Mouse (Mus musculus) bone marrow, adult 2 months (tissue): ENCODE results near the gene Cmtm6. TPM values are rescaled to one million over a fixed set of nuclear protein-coding genes. Genes with fewer than 3 reads are reported as not detected.
"Not testable (repeated sequence)": the region's sequence is repeated elsewhere in the genome, so short reads cannot be mapped to it uniquely, and the experiment has no call there.

Experiments used
- H3K27ac ChIP-seq: fragments of 200-500 bp; 2 replicates; pipeline ENCODE4 v1.5.1; 2012; ENCODE audit warnings: low read depth, mild to moderate bottlenecking, control low read depth, inconsistent platforms, low read length; ENCODE audit not compliant: control insufficient read depth, poor library complexity, insufficient read depth
- H3K4me1 ChIP-seq: fragments of 200-500 bp; 2 replicates; pipeline ENCODE4 v1.6.1; 2011; ENCODE audit warnings: low read length; ENCODE audit not compliant: control insufficient read depth, insufficient read depth
- H3K4me3 ChIP-seq: fragments of 200-500 bp; replicated peaks from 2 replicates; pipeline ENCODE3; 2011; ENCODE audit warnings: mild to moderate bottlenecking, low read depth, low read length, control low read depth; ENCODE audit not compliant: control insufficient read depth
- CTCF ChIP-seq: fragments of 200-500 bp; IDR thresholded peaks from 2 replicates; pipeline ENCODE4 v1.5.1; 2011; ENCODE audit warnings: low read length, control low read depth; ENCODE audit not compliant: control insufficient read depth, insufficient read depth
- POLR2A ChIP-seq: fragments of 200-500 bp; IDR thresholded peaks from 2 replicates; pipeline ENCODE4 v1.6.1; 2011; ENCODE audit warnings: low read depth, mild to moderate bottlenecking, control low read depth, low read length, borderline replicate concordance; ENCODE audit not compliant: control insufficient read depth
- WGBS: fragments of 180-500 bp; shearing (Covaris S2); methylation state at CpG from one replicate; pipeline ENCODE4 v1.1.7; 2018; 5-methylcytosine and 5-hydroxymethylcytosine counted together
- polyA plus RNA-seq: library from polyadenylated mRNA; stranded (reverse); fragments of >200 nt; gene quantifications from 2 replicates; pipeline ENCODE4 v1.2.4, GENCODE M21; 2011; ENCODE audit warnings: low replicate concordance; ENCODE audit not compliant: missing spikeins, insufficient read depth, insufficient read length

Gene Cmtm6
- 12.4 and 21.3 TPM in 2 replicates for polyA plus RNA-seq

- Histone ChIP-seq H3K4me3 (peak within 1 kb of the TSS; percentile 100), H3K4me1 (peaks cover 2% of the 10 kb centered on the region; the same call in 1 of the 2 replicates), H3K27ac (peak within 1 kb of the TSS; percentile 100)
- TF ChIP-seq CTCF (peak; percentile 62; the same call in 1 of the 2 replicates), POLR2A (peak; percentile 94; the same call in 1 of the 2 replicates)
- under 1% methylated on average over 53 of the region's 53 CpGs for WGBS
Observed at GRCm38 (mm10) chr9:114731011-114731755, at the start of gene Cmtm6. Gene Cmtm6, plus strand, starts transcription at chr9:114731116.

GRCm38 (mm10) chr9:114682193-114682592 lies 48.7 kb upstream of the Cmtm6 start:
- WGBS = 42% methylated on average over 4 of the region's 4 CpGs

GRCm38 (mm10) chr9:114686245-114686644 lies 44.7 kb upstream of the Cmtm6 start:
- TF ChIP-seq POLR2A (no peak), CTCF (no peak)
- 40% methylated on average over 7 of the region's 7 CpGs for WGBS
- H3K27ac ChIP-seq = no peak overlapping the region
- H3K4me1 ChIP-seq = peaks cover 4% of the 10 kb centered on the region; the same call in 1 of the 2 replicates
- no peak overlapping the region for H3K4me3 ChIP-seq

More at GRCm38 (mm10) chr9:114682193-114682592, 48.7 kb upstream of the Cmtm6 start:
- Histone ChIP-seq H3K4me3 (no peak overlapping the region), H3K27ac (no peak overlapping the region), H3K4me1 (no peaks in the 10 kb centered on the region; the same call in 1 of the 2 replicates)
- no peak for TF ChIP-seq CTCF

- TF ChIP-seq CTCF = no peak
- TF ChIP-seq POLR2A = no peak
- peaks cover 4% of the 10 kb centered on the region; the same call in 1 of the 2 replicates for H3K4me1 ChIP-seq
- WGBS = 84% methylated on average over 13 of the region's 13 CpGs
Observed at GRCm38 (mm10) chr9:114687639-114688038, 43.3 kb upstream of the Cmtm6 start.

GRCm38 (mm10) chr9:114688252-114688952 lies 42.5 kb upstream of the Cmtm6 start, which contains the start of gene Dync1li1:
Gene Dync1li1, plus strand, starts transcription at chr9:114688790.
- Histone ChIP-seq H3K27ac (peak within 1 kb of the TSS; percentile 92), H3K4me3 (peak within 1 kb of the TSS; percentile 94), H3K4me1 (peaks cover 4% of the 10 kb centered on the region; the same call in 1 of the 2 replicates)
- TF ChIP-seq CTCF = no peak
- peak; percentile 71; the same call in 1 of the 2 replicates for TF ChIP-seq POLR2A
- 1% methylated on average over 57 of the region's 57 CpGs for WGBS

More at GRCm38 (mm10) chr9:114687639-114688038, 43.3 kb upstream of the Cmtm6 start:
- H3K27ac ChIP-seq = no peak overlapping the region
- H3K4me3 ChIP-seq = no peak overlapping the region

GRCm38 (mm10) chr9:114688953-114689407 lies 41.9 kb upstream of the Cmtm6 start:
- H3K27ac ChIP-seq = peak overlapping the region; percentile 92
- TF ChIP-seq CTCF (no peak), POLR2A (no peak)
- under 1% methylated on average over 50 of the region's 50 CpGs for WGBS

GRCm38 (mm10) chr9:114690119-114690601 lies 40.8 kb upstream of the Cmtm6 start:
- Histone ChIP-seq H3K4me3 (no peak overlapping the region), H3K27ac (no peak overlapping the region), H3K4me1 (peaks cover 4% of the 10 kb centered on the region; the same call in 1 of the 2 replicates)
- 32% methylated on average over 10 of the region's 10 CpGs for WGBS
- TF ChIP-seq POLR2A = no peak
- no peak for TF ChIP-seq CTCF

More at GRCm38 (mm10) chr9:114688953-114689407, 41.9 kb upstream of the Cmtm6 start:
- Histone ChIP-seq H3K4me1 (peaks cover 4% of the 10 kb centered on the region; the same call in 1 of the 2 replicates), H3K4me3 (peak overlapping the region; percentile 94)

GRCm38 (mm10) chr9:114691112-114691511 lies 39.8 kb upstream of the Cmtm6 start:
- H3K4me3 ChIP-seq = no peak overlapping the region
- TF ChIP-seq POLR2A = no peak
- no peak for TF ChIP-seq CTCF
- H3K4me1 ChIP-seq = peaks cover 4% of the 10 kb centered on the region; the same call in 1 of the 2 replicates
- no peak overlapping the region for H3K27ac ChIP-seq

- not testable (repeated sequence) for H3K4me1 ChIP-seq, H3K4me3 ChIP-seq, H3K27ac ChIP-seq
- 90% methylated on average over 8 of the region's 8 CpGs for WGBS
Observed at GRCm38 (mm10) chr9:114695662-114696061, 35.3 kb upstream of the Cmtm6 start.
